Mouse (Mus musculus): ENCODE measurements around the gene Ttll9. TPM values are rescaled to one million over a fixed set of nuclear protein-coding genes. Genes with fewer than 3 reads are reported as not detected.

Ttll9 gene
- polyA plus RNA-seq, 1 experiment from 2014 or later, result 1.1 TPM

DNA sequence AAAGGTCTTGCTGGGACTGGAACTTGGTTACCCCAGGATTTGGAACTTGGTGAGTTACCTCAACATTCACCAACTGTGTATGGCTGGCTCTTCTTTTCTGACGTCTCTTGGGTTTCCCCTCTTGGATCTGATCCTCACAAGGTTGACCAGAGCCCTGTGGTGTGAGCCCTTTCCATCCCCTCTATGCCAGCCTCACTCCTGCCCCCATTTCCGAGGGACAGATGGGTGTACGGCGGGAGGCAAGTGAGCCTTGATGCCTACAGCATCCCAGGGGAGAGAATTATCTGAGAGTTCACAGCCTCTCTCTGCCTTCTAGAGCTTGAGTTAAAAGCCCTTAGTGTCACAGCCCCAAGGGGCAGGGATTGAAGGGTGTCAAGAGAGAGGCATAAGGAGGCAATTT, 65.2 kb downstream of the Ttll9 start:
- Histone ChIP-seq H3K27me3 (replicated peaks; ENCODE audit: control insufficient read depth, insufficient read depth, low read length) (peaks cover 39% of the 10 kb centered on the region), H3K9ac (ENCODE audit: low read depth, low read length) (no peak overlapping the region), H3K4me3 (ENCODE audit: low read depth, low read length) (no peak overlapping the region), H3K4me2 (ENCODE audit: low read depth, low read length) (no peak overlapping the region), H3K27ac (replicated peaks; ENCODE audit: low read depth, low read length) (no peak overlapping the region), H3K4me1 (ENCODE audit: control insufficient read depth, insufficient read depth, low read length) (peaks cover 7% of the 10 kb centered on the region; the same call in 1 of the 2 replicates), H3K36me3 (ENCODE audit: control insufficient read depth, insufficient read depth, low read length) (no peaks in the 10 kb centered on the region), H3K9me3 (ENCODE audit: control insufficient read depth, low read length) (no peaks in the 10 kb centered on the region)
- ATAC-seq (ENCODE audit: low read depth) (no peak), DNase-seq (ENCODE audit: low spot score) (peak; percentile 46)
- WGBS, result 56% methylated on average over 4 of the region's 4 CpGs

DNA sequence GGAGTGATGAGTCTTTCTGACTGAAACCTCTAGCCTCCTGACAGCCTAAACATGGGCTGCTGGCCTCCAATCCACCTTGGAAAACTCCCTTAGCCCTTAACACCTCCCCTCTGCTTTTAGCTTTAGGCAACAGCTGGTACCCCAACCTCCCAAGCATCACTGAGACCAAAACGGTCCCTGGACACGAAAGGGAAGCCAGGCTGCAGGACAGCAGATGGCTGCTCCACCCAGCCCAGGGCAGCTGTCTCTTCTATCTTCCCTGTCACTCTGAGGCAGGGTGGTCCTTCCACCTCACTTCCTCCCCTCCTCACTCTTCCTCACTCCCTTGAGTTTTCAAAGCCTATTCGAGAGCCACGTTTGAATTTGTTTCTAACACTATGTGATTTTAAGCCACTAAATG, 68.1 kb downstream of the Ttll9 start:
- DNase-seq (ENCODE audit: low spot score) (no peak), ATAC-seq (ENCODE audit: low read depth) (no peak)
- Histone ChIP-seq H3K27me3 (replicated peaks; ENCODE audit: control insufficient read depth, insufficient read depth, low read length) (peaks cover 54% of the 10 kb centered on the region), H3K4me3 (ENCODE audit: low read depth, low read length) (no peak overlapping the region), H3K36me3 (ENCODE audit: control insufficient read depth, insufficient read depth, low read length) (no peaks in the 10 kb centered on the region), H3K9me3 (ENCODE audit: control insufficient read depth, low read length) (no peaks in the 10 kb centered on the region), H3K27ac (replicated peaks; ENCODE audit: low read depth, low read length) (no peak overlapping the region), H3K4me2 (ENCODE audit: low read depth, low read length) (no peak overlapping the region), H3K9ac (ENCODE audit: low read depth, low read length) (no peak overlapping the region), H3K4me1 (ENCODE audit: control insufficient read depth, insufficient read depth, low read length) (peaks cover 7% of the 10 kb centered on the region; the same call in 1 of the 2 replicates)
- WGBS, result 22% methylated on average over 4 of the region's 4 CpGs

DNA sequence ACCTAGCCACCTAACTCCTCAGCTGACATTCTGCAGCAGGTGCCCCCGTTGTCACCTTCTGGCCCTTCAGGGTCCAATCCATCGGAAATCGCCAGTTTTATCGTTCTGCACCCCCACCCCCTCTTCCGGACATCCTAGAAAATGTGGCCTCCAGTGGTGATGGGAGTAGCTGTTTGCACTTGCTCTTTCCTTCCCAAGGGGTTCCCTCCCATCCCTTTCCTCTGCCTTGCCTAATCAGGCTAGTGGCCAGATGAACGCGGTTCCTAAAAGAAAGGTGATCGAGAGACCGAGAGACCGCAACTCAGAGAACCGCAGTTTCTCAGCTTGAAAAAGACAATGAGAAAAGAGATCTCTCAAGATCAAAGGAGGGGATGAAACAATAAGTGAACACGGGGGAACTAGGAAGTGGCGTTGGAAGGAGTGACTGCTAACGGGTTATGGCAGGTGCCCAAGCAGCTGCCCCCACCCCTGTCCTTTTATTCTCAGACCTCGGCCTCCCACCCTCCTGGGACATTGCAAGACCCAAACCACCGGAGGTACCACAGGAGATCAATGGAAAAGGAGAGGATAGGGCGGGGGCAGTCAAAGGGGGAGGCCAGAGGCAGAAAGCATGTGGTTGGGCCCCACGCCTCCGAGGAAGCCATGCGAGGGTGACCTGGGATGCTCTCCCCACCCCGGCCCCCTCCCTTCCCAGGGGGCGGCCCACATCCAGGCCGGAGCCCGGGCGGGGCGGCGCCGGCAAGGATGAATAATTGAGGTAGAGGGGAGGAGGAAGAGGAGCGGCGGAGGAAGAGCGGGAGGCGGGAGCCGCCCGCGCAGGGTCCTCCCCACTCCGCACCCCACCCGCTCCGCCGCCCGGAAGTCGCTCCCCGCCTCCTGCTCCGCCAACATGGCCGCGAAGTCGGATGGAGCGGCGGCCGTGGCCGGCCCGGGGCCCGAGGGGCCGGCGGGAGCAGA, 69.1 kb downstream of the Ttll9 start, which contains the start of gene Xkr7:
Xkr7 (plus strand) TSS at position 727 of the 957 bp plus-strand sequence.
- ATAC-seq (ENCODE audit: low read depth), result peak; percentile 70
- H3K9me3 ChIP-seq (ENCODE audit: control insufficient read depth, low read length), result no peaks in the 10 kb centered on the region
- H3K4me1 ChIP-seq (ENCODE audit: control insufficient read depth, insufficient read depth, low read length), result peaks cover 7% of the 10 kb centered on the region; the same call in 1 of the 2 replicates
- 2% methylated on average over 24 of the region's 54 CpGs for WGBS
- peak within 1 kb of the TSS; percentile 82 for H3K4me2 ChIP-seq (ENCODE audit: low read depth, low read length)
- H3K4me3 ChIP-seq (ENCODE audit: low read depth, low read length), result peak within 1 kb of the TSS; percentile 43
- H3K9ac ChIP-seq (ENCODE audit: low read depth, low read length), result no peak within 1 kb of the TSS
- H3K27ac ChIP-seq (replicated peaks; ENCODE audit: low read depth, low read length), result no peak within 1 kb of the TSS
- DNase-seq (ENCODE audit: low spot score), result no peak
- H3K27me3 ChIP-seq (replicated peaks; ENCODE audit: control insufficient read depth, insufficient read depth, low read length), result peaks cover 54% of the 10 kb centered on the region
- H3K36me3 ChIP-seq (ENCODE audit: control insufficient read depth, insufficient read depth, low read length), result no peaks in the 10 kb centered on the region

DNA sequence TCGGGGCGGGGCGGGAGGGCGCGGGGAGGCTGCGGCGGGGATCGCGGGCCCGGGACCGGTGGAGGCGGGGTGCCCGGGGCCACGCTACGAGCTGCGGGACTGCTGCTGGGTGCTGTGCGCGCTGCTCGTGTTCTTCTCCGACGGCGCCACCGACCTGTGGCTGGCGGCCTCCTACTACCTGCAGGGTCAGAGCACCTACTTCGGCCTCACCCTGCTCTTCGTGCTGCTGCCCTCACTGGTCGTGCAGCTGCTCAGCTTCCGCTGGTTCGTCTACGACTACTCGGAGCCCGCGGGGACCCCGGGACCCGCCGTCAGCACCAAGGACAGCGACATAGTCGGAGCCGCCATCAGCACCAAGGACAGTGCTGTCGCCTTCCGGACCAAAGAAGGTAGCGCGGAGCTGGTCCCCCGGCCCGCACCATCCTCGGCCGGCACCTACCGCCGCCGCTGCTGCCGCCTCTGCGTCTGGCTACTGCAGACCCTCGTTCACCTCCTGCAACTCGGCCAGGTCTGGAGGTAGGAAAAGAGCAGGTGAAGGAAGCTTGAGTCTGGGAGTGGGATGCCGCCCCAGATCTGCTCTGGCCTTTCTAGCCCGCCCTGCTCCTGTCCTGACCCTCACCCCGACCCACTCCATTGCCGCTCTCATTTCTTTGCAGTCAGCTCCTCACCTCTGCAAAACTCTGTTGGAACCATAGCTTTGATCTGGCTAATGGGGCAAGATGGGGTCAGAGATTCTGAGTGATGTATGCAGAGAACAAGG, 70.0 kb downstream of the Ttll9 start:
- H3K9me3 ChIP-seq (ENCODE audit: control insufficient read depth, low read length), result no peaks in the 10 kb centered on the region
- peak overlapping the region; percentile 43 for H3K4me3 ChIP-seq (ENCODE audit: low read depth, low read length)
- H3K36me3 ChIP-seq (ENCODE audit: control insufficient read depth, insufficient read depth, low read length), result no peaks in the 10 kb centered on the region
- H3K4me1 ChIP-seq (ENCODE audit: control insufficient read depth, insufficient read depth, low read length), result peaks cover 7% of the 10 kb centered on the region; the same call in 1 of the 2 replicates
- WGBS, result 3% methylated on average over 40 of the region's 58 CpGs
- H3K9ac ChIP-seq (ENCODE audit: low read depth, low read length), result no peak overlapping the region
- no peak overlapping the region for H3K27ac ChIP-seq (replicated peaks; ENCODE audit: low read depth, low read length)
- peaks cover 54% of the 10 kb centered on the region for H3K27me3 ChIP-seq (replicated peaks; ENCODE audit: control insufficient read depth, insufficient read depth, low read length)
- peak overlapping the region; percentile 82 for H3K4me2 ChIP-seq (ENCODE audit: low read depth, low read length)
- DNase-seq (ENCODE audit: low spot score) (peak; percentile 76), ATAC-seq (ENCODE audit: low read depth) (peak; percentile 64)

- no peak for ATAC-seq (ENCODE audit: low read depth)
- 16% methylated on average over 4 of the region's 4 CpGs for WGBS
Measured at GRCm38 (mm10) chr2:153032973-153033372, 70.7 kb downstream of the Ttll9 start.

DNA sequence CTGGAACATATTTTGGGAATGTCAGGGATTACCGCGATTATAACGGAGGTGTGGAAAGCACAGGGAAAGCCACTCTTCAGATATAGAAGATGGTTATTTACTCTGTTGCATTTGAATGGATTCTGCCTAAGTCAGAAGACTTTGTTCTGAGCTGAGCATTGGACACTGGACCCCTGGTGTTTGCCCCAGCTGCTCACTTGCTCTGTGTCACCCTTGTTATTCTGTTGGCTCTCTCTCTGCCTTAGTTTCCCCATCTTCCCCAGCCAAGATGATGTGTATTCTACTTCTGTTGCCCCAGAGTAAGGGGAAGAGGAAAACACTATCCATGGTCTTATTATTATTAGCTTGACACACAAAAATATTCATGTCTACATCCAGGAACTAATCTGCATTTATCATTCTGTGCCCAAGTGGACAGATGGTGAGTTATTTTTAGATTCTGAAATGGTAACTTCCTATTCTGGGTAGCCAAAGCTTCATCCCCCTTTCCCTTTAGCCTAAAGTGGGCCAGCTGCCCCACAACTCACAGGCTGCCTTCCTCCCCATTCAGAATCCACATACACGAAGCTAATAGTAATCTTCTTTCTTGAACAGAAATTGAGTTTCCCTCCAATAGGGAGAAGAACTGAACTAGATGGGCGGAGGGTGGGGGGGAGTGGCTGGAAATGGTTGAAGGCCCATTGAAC, 71.4 kb downstream of the Ttll9 start:
- 67% methylated on average over 5 of the region's 5 CpGs for WGBS
- H3K4me3 ChIP-seq (ENCODE audit: low read depth, low read length), result no peak overlapping the region
- no peak overlapping the region for H3K4me2 ChIP-seq (ENCODE audit: low read depth, low read length)
- no peaks in the 10 kb centered on the region for H3K36me3 ChIP-seq (ENCODE audit: control insufficient read depth, insufficient read depth, low read length)
- H3K9ac ChIP-seq (ENCODE audit: low read depth, low read length), result no peak overlapping the region
- H3K27me3 ChIP-seq (replicated peaks; ENCODE audit: control insufficient read depth, insufficient read depth, low read length), result peaks cover 51% of the 10 kb centered on the region
- H3K4me1 ChIP-seq (ENCODE audit: control insufficient read depth, insufficient read depth, low read length), result peaks cover 7% of the 10 kb centered on the region; the same call in 1 of the 2 replicates
- no peak for DNase-seq (ENCODE audit: low spot score)
- H3K9me3 ChIP-seq (ENCODE audit: control insufficient read depth, low read length), result no peaks in the 10 kb centered on the region
- ATAC-seq (ENCODE audit: low read depth), result no peak
- H3K27ac ChIP-seq (replicated peaks; ENCODE audit: low read depth, low read length), result no peak overlapping the region

More at GRCm38 (mm10) chr2:153032973-153033372, 70.7 kb downstream of the Ttll9 start:
- peaks cover 7% of the 10 kb centered on the region; the same call in 1 of the 2 replicates for H3K4me1 ChIP-seq (ENCODE audit: control insufficient read depth, insufficient read depth, low read length)
- no peak overlapping the region for H3K9ac ChIP-seq (ENCODE audit: low read depth, low read length)
- H3K36me3 ChIP-seq (ENCODE audit: control insufficient read depth, insufficient read depth, low read length), result no peaks in the 10 kb centered on the region
- no peak for DNase-seq (ENCODE audit: low spot score)
- H3K27me3 ChIP-seq (replicated peaks; ENCODE audit: control insufficient read depth, insufficient read depth, low read length), result peaks cover 54% of the 10 kb centered on the region
- no peak overlapping the region for H3K27ac ChIP-seq (replicated peaks; ENCODE audit: low read depth, low read length)
- H3K4me3 ChIP-seq (ENCODE audit: low read depth, low read length), result no peak overlapping the region
- no peak overlapping the region for H3K4me2 ChIP-seq (ENCODE audit: low read depth, low read length)
- H3K9me3 ChIP-seq (ENCODE audit: control insufficient read depth, low read length), result no peaks in the 10 kb centered on the region

- no peak overlapping the region for H3K4me3 ChIP-seq (ENCODE audit: low read depth, low read length)
- 52% methylated on average over 2 of the region's 2 CpGs for WGBS
- H3K4me1 ChIP-seq (ENCODE audit: control insufficient read depth, insufficient read depth, low read length), result peaks cover 4% of the 10 kb centered on the region; the same call in 1 of the 2 replicates
- H3K27ac ChIP-seq (replicated peaks; ENCODE audit: low read depth, low read length), result no peak overlapping the region
- no peak overlapping the region for H3K9ac ChIP-seq (ENCODE audit: low read depth, low read length)
- peaks cover 23% of the 10 kb centered on the region for H3K27me3 ChIP-seq (replicated peaks; ENCODE audit: control insufficient read depth, insufficient read depth, low read length)
- DNase-seq (ENCODE audit: low spot score), result no peak
- no peaks in the 10 kb centered on the region for H3K9me3 ChIP-seq (ENCODE audit: control insufficient read depth, low read length)
- no peaks in the 10 kb centered on the region for H3K36me3 ChIP-seq (ENCODE audit: control insufficient read depth, insufficient read depth, low read length)
- H3K4me2 ChIP-seq (ENCODE audit: low read depth, low read length), result no peak overlapping the region
- ATAC-seq (ENCODE audit: low read depth), result no peak
Measured at GRCm38 (mm10) chr2:153036690-153037089, 74.4 kb downstream of the Ttll9 start.

- Histone ChIP-seq H3K9me3 (ENCODE audit: control insufficient read depth, low read length) (no peaks in the 10 kb centered on the region), H3K27me3 (replicated peaks; ENCODE audit: control insufficient read depth, insufficient read depth, low read length) (0 out of 2 replicates have a peak, but pooled peaks cover 3% of the 10 kb centered on the region), H3K36me3 (ENCODE audit: control insufficient read depth, insufficient read depth, low read length) (no peaks in the 10 kb centered on the region), H3K4me3 (ENCODE audit: low read depth, low read length) (no peak overlapping the region), H3K9ac (ENCODE audit: low read depth, low read length) (no peak overlapping the region), H3K4me2 (ENCODE audit: low read depth, low read length) (no peak overlapping the region), H3K27ac (replicated peaks; ENCODE audit: low read depth, low read length) (no peak overlapping the region), H3K4me1 (ENCODE audit: control insufficient read depth, insufficient read depth, low read length) (peaks cover 8% of the 10 kb centered on the region)
- DNase-seq (ENCODE audit: low spot score) (no peak), ATAC-seq (ENCODE audit: low read depth) (no peak)
- WGBS, result 55% methylated on average over 3 of the region's 3 CpGs
Measured at GRCm38 (mm10) chr2:153043886-153044285, 81.6 kb downstream of the Ttll9 start.

Measured in embryonic facial prominence, embryonic 14.5 days (tissue).